Mouse (Mus musculus) limb, embryonic 11.5 days (tissue): ENCODE data around the gene Lsamp. TPM values are rescaled to one million over a fixed set of nuclear protein-coding genes. Genes with fewer than 3 reads are reported as not detected.

ENCODE experiments used
- ATAC-seq: fragments of 200-750 bp; cut with Nextera tagmentation; 2 replicates; pipeline ENCODE4 v1.8.0; 2017; ENCODE audit warnings: low read depth; ENCODE audit not compliant: insufficient number of reproducible peaks, low FRiP score, low TSS enrichment
- DNase-seq: peaks from one replicate; pipeline ENCODE4 v3.0.0-alpha.2; 2015; ENCODE audit warnings: low spot score
- H3K27ac ChIP-seq: fragments of 300-500 bp; sonication (generic); replicated peaks from 2 replicates; pipeline ENCODE4 v1.5.1; 2014; ENCODE audit warnings: low read depth, mild to moderate bottlenecking, low read length
- H3K27me3 ChIP-seq: fragments of 300-500 bp; sonication (generic); 2 replicates; pipeline ENCODE4 v1.6.1; 2014; ENCODE audit warnings: mild to moderate bottlenecking, low read length, mixed read lengths; ENCODE audit not compliant: control insufficient read depth, insufficient read depth
- H3K36me3 ChIP-seq: fragments of 300-500 bp; sonication (generic); 2 replicates; pipeline ENCODE4 v1.6.1; 2014; ENCODE audit warnings: mild to moderate bottlenecking, low read length, moderate library complexity, mixed read lengths; ENCODE audit not compliant: control insufficient read depth, insufficient read depth
- H3K4me1 ChIP-seq: fragments of 300-500 bp; sonication (generic); 2 replicates; pipeline ENCODE4 v1.6.1; 2014; ENCODE audit warnings: low read length, mixed read lengths; ENCODE audit not compliant: control insufficient read depth, insufficient read depth
- H3K4me2 ChIP-seq: fragments of 300-500 bp; sonication (generic); 2 replicates; pipeline ENCODE4 v1.6.1; 2014; ENCODE audit warnings: low read depth, mild to moderate bottlenecking, moderate library complexity; ENCODE audit not compliant: severe bottlenecking
- H3K4me3 ChIP-seq: fragments of 300-500 bp; sonication (generic); 2 replicates; pipeline ENCODE4 v1.5.1; 2014; ENCODE audit warnings: low read depth, low read length
- H3K9ac ChIP-seq: fragments of 300-500 bp; sonication (generic); 2 replicates; pipeline ENCODE4 v1.6.1; 2014; ENCODE audit warnings: mild to moderate bottlenecking, low read length
- H3K9me3 ChIP-seq: fragments of 300-500 bp; sonication (generic); 2 replicates; pipeline ENCODE4 v1.6.1; 2016; ENCODE audit warnings: low read length; ENCODE audit not compliant: control insufficient read depth
- WGBS: fragments of 180-500 bp; shearing (Covaris S2); extraction: QIAGEN DNeasy Blood & Tissue Kit; methylation state at CpG from one replicate; pipeline ENCODE4 v1.1.7; 2014; 5-methylcytosine and 5-hydroxymethylcytosine counted together
- polyA plus RNA-seq: library from polyadenylated mRNA; unstranded; fragments of >200 nt; fragmentation: Nextera tagmentation; extraction: Ambion mirVana; gene quantifications from 2 replicates; pipeline ENCODE4 v1.2.1, GENCODE M21; 2014

Lsamp gene
- polyA plus RNA-seq, 1 experiment from 2014 or later: 3.1 TPM

DNA sequence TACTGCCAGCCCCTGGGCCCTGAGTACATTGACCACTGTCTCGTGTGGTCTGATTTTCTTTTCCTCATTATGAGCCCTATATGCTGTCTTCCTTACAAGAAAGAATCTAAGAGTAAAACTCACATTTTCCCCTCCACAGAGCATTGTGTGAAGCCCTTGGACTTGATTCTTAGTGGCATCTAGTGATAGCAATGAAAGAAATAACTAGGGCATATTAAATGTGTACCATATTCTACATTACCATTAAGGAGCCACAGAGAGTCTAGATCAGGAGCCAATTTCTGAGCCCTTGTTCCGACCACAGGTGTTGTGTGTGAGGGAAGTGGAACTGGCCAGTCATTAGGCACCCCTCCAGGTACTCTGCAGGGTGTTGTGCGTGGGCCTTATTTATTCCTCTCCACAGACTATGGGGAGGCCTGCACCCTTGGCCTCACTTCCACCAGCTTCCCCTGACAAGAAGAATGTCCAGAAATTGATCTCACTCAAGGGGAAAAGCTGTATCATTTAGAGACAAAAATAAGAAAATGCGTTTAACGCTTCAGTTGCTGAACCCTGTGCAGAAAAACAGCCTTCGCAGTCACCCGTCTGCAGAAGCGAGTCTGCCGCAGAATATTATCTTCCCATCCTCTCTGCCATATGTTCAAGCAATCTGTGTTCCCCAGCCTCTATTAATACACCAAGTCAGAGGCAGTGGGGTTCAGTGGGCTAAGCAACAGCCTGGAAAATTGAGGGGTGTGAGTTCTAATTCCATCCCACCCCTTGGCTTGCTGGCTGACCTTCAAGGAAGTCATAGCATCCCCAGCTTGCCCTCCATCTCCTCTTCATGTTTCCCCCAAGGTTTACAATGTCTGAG lies 2032.9 kb downstream of the Lsamp start:
- Histone ChIP-seq H3K36me3 (no peaks in the 10 kb centered on the region), H3K9me3 (no peaks in the 10 kb centered on the region), H3K9ac (no peak overlapping the region), H3K4me2 (no peak overlapping the region), H3K27me3 (no peaks in the 10 kb centered on the region), H3K4me3 (no peak overlapping the region), H3K4me1 (no peaks in the 10 kb centered on the region), H3K27ac (no peak overlapping the region)
- DNase-seq (no peak), ATAC-seq (no peak)
- WGBS: 90% methylated on average over 9 of the region's 9 CpGs

DNA sequence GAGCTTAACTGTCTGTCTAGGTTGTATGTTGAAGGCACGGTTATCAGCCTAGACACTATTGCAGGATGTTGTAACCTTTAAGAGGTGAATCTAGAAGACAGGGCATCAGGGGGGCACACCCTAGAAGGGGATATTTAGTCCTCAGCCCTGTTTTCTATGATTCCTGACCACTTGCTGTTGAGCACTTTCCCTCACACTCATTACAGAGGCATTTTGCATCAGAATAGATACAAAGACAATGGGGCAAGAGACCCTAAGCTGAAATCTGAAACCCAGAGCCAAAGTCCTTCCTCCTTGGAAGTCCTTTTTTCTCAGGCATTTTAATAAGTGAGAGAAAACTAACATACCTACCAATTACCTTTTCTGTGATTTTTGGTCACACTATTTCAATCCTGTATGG lies 2038.4 kb downstream of the Lsamp start:
- Histone ChIP-seq H3K4me3 (no peak overlapping the region), H3K9me3 (no peaks in the 10 kb centered on the region), H3K27me3 (no peaks in the 10 kb centered on the region), H3K36me3 (no peaks in the 10 kb centered on the region), H3K9ac (no peak overlapping the region), H3K4me2 (no peak overlapping the region), H3K27ac (no peak overlapping the region), H3K4me1 (no peaks in the 10 kb centered on the region)
- 70% methylated on average over 1 of the region's 1 CpGs for WGBS
- DNase-seq: no peak
- no peak for ATAC-seq

DNA sequence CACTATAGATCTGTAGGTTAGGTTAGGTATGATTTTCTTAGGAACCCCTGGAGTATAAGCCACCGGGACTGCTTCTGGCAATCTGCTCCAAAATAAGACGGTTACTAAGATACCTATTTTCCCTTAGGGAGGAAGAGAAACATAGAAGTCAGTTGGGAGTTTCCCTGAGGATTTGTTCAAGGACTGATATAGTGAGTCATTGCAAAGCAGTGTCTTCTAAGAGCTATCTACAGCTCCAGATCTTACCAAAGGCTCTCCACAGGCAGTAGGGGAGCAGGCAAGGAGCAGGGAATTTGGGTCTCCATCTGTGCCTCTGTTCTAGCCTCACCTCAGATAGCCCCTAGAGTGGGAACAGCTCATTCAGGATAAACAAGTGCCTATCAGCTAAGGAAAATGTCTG lies 2047.9 kb downstream of the Lsamp start:
- 96% methylated on average over 2 of the region's 2 CpGs for WGBS
- ATAC-seq: no peak
- Histone ChIP-seq H3K27me3 (no peaks in the 10 kb centered on the region), H3K4me1 (no peaks in the 10 kb centered on the region), H3K27ac (no peak overlapping the region), H3K36me3 (no peaks in the 10 kb centered on the region), H3K4me2 (no peak overlapping the region), H3K9me3 (no peaks in the 10 kb centered on the region), H3K9ac (no peak overlapping the region), H3K4me3 (no peak overlapping the region)
- no peak for DNase-seq

DNA sequence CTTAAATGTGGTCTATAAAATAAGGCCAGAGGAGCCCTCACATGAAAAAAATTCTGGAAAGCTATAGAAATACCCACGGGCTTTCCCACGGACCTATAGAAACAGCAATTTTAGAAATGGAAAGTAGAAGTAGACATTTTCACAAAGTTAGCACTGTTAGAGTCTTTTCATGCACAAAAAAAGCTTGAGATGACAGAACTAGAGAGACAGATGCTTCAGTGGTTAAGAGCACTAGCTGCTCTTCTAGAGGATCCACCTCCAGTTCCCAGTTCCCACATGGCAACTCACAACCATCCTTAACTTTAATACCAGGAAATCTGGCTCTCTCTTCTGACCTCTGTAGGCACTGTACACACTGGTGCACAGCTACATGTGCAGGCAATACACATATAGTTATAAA lies 2049.3 kb downstream of the Lsamp start:
- no peak for ATAC-seq
- H3K27ac ChIP-seq: no peak overlapping the region
- no peaks in the 10 kb centered on the region for H3K36me3 ChIP-seq
- H3K9me3 ChIP-seq: no peaks in the 10 kb centered on the region
- DNase-seq: no peak
- 73% methylated on average over 2 of the region's 2 CpGs for WGBS
- no peaks in the 10 kb centered on the region for H3K27me3 ChIP-seq
- no peak overlapping the region for H3K4me3 ChIP-seq
- H3K9ac ChIP-seq: no peak overlapping the region
- H3K4me1 ChIP-seq: no peaks in the 10 kb centered on the region
- H3K4me2 ChIP-seq: no peak overlapping the region

DNA sequence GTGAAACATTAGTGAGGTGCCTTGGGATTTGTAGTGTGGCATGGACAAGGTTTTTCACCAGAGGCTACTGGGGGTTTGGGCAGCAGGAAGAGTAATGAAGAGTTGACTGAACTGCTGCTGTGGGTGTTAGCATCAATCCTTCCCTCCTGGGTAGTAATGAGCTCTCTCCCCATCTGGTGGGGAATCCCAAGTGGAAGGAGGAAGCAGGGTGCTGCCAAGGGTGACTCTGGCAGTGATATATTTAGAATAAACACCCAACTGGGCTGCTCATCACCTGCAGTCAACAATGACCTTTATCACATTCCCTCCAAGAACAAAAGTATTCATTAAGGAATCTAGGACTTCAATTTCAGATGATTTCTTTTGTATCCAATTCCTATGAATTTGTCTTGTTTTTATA lies 2064.0 kb downstream of the Lsamp start:
- ATAC-seq: no peak
- Histone ChIP-seq H3K4me3 (no peak overlapping the region), H3K27ac (no peak overlapping the region), H3K4me2 (no peak overlapping the region), H3K4me1 (no peaks in the 10 kb centered on the region), H3K9me3 (no peaks in the 10 kb centered on the region), H3K27me3 (no peaks in the 10 kb centered on the region), H3K36me3 (no peaks in the 10 kb centered on the region), H3K9ac (no peak overlapping the region)
- no peak for DNase-seq

GRCm38 (mm10) chr16:42059927-42060326 lies 2075.8 kb downstream of the Lsamp start:
- DNase-seq: no peak
- Histone ChIP-seq H3K4me2 (no peak overlapping the region), H3K36me3 (no peaks in the 10 kb centered on the region), H3K9me3 (no peaks in the 10 kb centered on the region), H3K4me3 (no peak overlapping the region), H3K9ac (no peak overlapping the region), H3K27ac (no peak overlapping the region), H3K4me1 (no peaks in the 10 kb centered on the region), H3K27me3 (no peaks in the 10 kb centered on the region)
- ATAC-seq: no peak
- 81% methylated on average over 3 of the region's 3 CpGs for WGBS

DNA sequence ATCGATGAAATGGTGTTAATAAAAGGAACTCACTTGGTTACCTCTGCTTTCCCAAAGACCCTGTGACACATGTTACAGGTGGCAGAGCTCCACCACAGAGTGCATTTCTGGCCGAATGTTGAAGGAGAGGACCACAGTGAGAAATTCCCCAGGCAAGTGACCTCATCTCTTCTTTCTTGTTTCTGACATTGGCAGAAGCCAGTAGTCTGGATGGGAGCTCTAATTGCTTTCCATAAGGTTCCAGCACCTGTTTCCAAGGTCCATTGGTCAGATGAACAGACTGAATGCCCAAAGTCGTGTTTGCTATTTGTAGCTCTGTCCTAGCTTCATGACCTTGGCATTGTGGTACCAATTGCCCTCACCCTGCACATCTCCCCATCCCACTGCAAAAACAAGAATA lies 2090.2 kb downstream of the Lsamp start:
- no peak for ATAC-seq

GRCm38 (mm10) chr16:42079573-42079972 lies 2095.4 kb downstream of the Lsamp start:
- Histone ChIP-seq H3K4me3 (no peak overlapping the region), H3K27ac (no peak overlapping the region), H3K36me3 (no peaks in the 10 kb centered on the region), H3K27me3 (no peaks in the 10 kb centered on the region), H3K9ac (no peak overlapping the region), H3K9me3 (no peaks in the 10 kb centered on the region), H3K4me1 (no peaks in the 10 kb centered on the region), H3K4me2 (no peak overlapping the region)
- no peak for DNase-seq
- ATAC-seq: no peak
- 83% methylated on average over 4 of the region's 4 CpGs for WGBS

More for the DNA sequence above, 2090.2 kb downstream of the Lsamp start:
- Histone ChIP-seq H3K9me3 (no peaks in the 10 kb centered on the region), H3K9ac (no peak overlapping the region), H3K4me1 (no peaks in the 10 kb centered on the region), H3K4me3 (no peak overlapping the region), H3K27ac (no peak overlapping the region), H3K36me3 (no peaks in the 10 kb centered on the region), H3K4me2 (no peak overlapping the region), H3K27me3 (no peaks in the 10 kb centered on the region)
- no peak for DNase-seq
- 87% methylated on average over 3 of the region's 3 CpGs for WGBS

DNA sequence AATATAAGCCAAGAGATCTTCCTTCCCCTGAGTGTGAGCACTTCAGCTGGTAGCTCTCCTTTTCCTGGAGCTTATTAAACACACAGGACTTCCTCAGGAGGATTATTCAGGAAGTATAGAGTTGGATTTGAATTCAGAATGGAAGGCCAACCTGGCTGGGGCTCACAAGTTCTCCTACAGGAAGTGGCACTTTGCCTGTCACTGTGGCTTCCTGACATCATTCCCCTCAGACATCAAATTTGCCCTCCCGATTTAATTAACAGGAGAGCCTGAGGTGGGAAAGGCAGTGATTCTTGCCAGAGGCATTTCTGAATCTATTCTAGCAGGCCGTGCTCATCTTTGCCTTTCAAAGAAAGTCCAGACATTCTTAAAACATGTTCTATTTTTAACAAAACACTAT lies 2097.4 kb downstream of the Lsamp start:
- WGBS: 64% methylated on average over 2 of the region's 2 CpGs
- H3K4me2 ChIP-seq: no peak overlapping the region
- no peak overlapping the region for H3K4me3 ChIP-seq
- ATAC-seq: no peak
- H3K9me3 ChIP-seq: no peaks in the 10 kb centered on the region
- no peaks in the 10 kb centered on the region for H3K4me1 ChIP-seq
- H3K27me3 ChIP-seq: no peaks in the 10 kb centered on the region
- H3K27ac ChIP-seq: no peak overlapping the region
- H3K9ac ChIP-seq: no peak overlapping the region
- DNase-seq: no peak
- no peaks in the 10 kb centered on the region for H3K36me3 ChIP-seq
